Mouse (Mus musculus) urinary bladder, postnatal 36 days (tissue): ENCODE measurements around the gene Htra1.
A peak's percentile ranks its signal among the peaks of the same experiment; 100 is the strongest.

ENCODE experiments used
- DNase-seq, 2 experiments: peaks; one replicate each; pipeline ENCODE4 v3.0.0; 2022; ENCODE audit warnings: low spot score in 2 of 2, mixed read lengths in 1 of 2

Gene Htra1

GRCm38 (mm10) chr7:130966876-130967275, 31.0 kb downstream of the Htra1 start:
- DNase-seq: no peak

GRCm38 (mm10) chr7:130967901-130968300, 32.0 kb downstream of the Htra1 start:
- no peak for DNase-seq

- DNase-seq: peak; percentile 23 to 52
Observed at GRCm38 (mm10) chr7:130968537-130968936, 32.6 kb downstream of the Htra1 start.

GRCm38 (mm10) chr7:130969076-130969475, 33.2 kb downstream of the Htra1 start:
- DNase-seq: no peak

GRCm38 (mm10) chr7:130969507-130969906, 33.6 kb downstream of the Htra1 start:
- no peak for DNase-seq

GRCm38 (mm10) chr7:130972767-130973166, 36.9 kb downstream of the Htra1 start:
- peak in 1 of 2 experiments; percentile 48 for DNase-seq

- no peak for DNase-seq
Observed at GRCm38 (mm10) chr7:130976305-130976935, 40.5 kb downstream of the Htra1 start.

GRCm38 (mm10) chr7:130977794-130978521, 42.0 kb downstream of the Htra1 start:
- DNase-seq: peak; percentile 77 to 87

- no peak for DNase-seq
Observed at GRCm38 (mm10) chr7:130978545-130978944, 42.6 kb downstream of the Htra1 start.

- peak; percentile 32 to 52 for DNase-seq
Observed at GRCm38 (mm10) chr7:130980130-130980529, 44.2 kb downstream of the Htra1 start.

GRCm38 (mm10) chr7:130982371-130982770, 46.5 kb downstream of the Htra1 start:
- peak in 1 of 2 experiments; percentile 34 for DNase-seq

GRCm38 (mm10) chr7:130982881-130983280, 47.0 kb downstream of the Htra1 start:
- no peak for DNase-seq

- no peak for DNase-seq
Observed at GRCm38 (mm10) chr7:130984294-130984693, 48.4 kb downstream of the Htra1 start.

- DNase-seq: no peak
Observed at GRCm38 (mm10) chr7:130985193-130985592, 49.3 kb downstream of the Htra1 start.

GRCm38 (mm10) chr7:130985716-130986115, 49.8 kb downstream of the Htra1 start:
- peak in 1 of 2 experiments; percentile 40 for DNase-seq

- DNase-seq: no peak
Observed at GRCm38 (mm10) chr7:130988146-130988545, 52.2 kb downstream of the Htra1 start.

GRCm38 (mm10) chr7:130989371-130989770, 53.5 kb downstream of the Htra1 start:
- DNase-seq: no peak

GRCm38 (mm10) chr7:130991174-130991789, 55.4 kb downstream of the Htra1 start:
- no peak for DNase-seq

- no peak for DNase-seq
Observed at GRCm38 (mm10) chr7:130993907-130994306, 58.0 kb downstream of the Htra1 start.

- DNase-seq: no peak
Observed at GRCm38 (mm10) chr7:131001976-131002726, 66.2 kb downstream of the Htra1 start.

- no peak for DNase-seq
Observed at GRCm38 (mm10) chr7:131004071-131004470, 68.2 kb downstream of the Htra1 start.

GRCm38 (mm10) chr7:131007221-131007620, 71.3 kb downstream of the Htra1 start:
- no peak for DNase-seq
